10 mouse cellular contexts compared by ENCODE assay signal in the genomic region with DNA sequence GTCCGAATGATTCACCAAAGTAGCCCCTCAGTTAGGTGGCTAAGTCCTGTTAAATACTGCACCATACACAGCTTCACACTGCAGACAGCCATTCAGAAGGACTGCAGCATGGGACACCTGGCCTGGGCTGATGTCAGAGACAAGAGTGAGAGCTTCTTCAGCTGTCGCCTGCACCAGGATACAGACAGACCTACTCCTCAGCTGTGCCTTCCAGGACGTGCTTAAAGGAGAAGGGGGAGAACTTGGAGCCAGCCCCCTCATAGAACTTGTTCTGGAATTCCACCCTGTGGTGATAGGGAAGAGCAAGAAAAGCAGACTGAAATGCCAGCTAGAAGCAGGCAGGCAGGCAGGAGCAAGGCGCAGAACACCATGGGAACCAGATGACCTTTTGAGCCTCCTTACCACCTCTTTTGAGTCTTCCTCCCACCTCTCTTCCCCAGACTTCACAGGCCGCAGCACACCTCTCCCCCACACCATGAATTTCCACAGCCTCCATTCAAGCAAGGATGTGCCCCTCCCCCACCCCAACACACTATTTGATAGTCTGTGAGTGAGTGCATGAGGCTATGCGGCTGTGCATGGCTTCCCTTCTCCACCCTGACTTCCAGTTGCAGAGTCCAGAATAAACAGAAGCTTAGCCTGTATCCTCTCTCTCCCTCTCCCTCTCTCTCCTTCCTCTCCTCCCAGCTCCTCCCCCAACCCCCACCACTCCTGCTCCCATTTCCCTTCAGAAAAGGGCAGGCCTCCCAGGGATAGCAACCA. TPM values are rescaled to one million over a fixed set of nuclear protein-coding genes. Genes with fewer than 3 reads are reported as not detected.
DNase-seq lines count a peak whose midpoint lies in the region; ATAC-seq and TF ChIP-seq lines count a peak whose summit lies in the region.
"Had no signal": no experiment of that assay in that cellular context is flagged by ENCODE, and none has a peak within 500 bp of the region (broad histone marks: within the 10 kb centered on the region; RNA-seq: fewer than 3 reads in every experiment).

No protein-coding gene starts in this region.

- H3K4me1 ChIP-seq in kidney, embryonic 14.5 days (ENCODE audit: control insufficient read depth, insufficient read depth, low read length), result peaks cover 25% of the 10 kb centered on the region
- peaks cover 17% of the 10 kb centered on the region for H3K4me1 ChIP-seq in heart, embryonic 10.5 days
- H3K4me1 ChIP-seq in limb, embryonic 15.5 days, result peaks cover 18% of the 10 kb centered on the region
- no peaks in the 10 kb centered on the region for H3K4me1 ChIP-seq in forebrain, postnatal 0 days (ENCODE audit: insufficient read depth)

- no peak overlapping the region for H3K9ac ChIP-seq in kidney, embryonic 14.5 days (ENCODE audit: low read depth, low read length)
- H3K9ac ChIP-seq in limb, embryonic 15.5 days, result no peak overlapping the region
- no peak overlapping the region for H3K9ac ChIP-seq in forebrain, postnatal 0 days

- no peaks in the 10 kb centered on the region for H3K36me3 ChIP-seq in kidney, embryonic 14.5 days (ENCODE audit: control insufficient read depth, insufficient read depth, low read length)
- no peaks in the 10 kb centered on the region for H3K36me3 ChIP-seq in heart, embryonic 10.5 days
- no peaks in the 10 kb centered on the region for H3K36me3 ChIP-seq in limb, embryonic 15.5 days
- no peaks in the 10 kb centered on the region for H3K36me3 ChIP-seq in forebrain, postnatal 0 days (ENCODE audit: insufficient read depth)

- intact Hi-C loops in left cerebral cortex, postnatal 14 days (cut with DNase I), result no loop called here

- 23% methylated on average over 6 of the region's 6 CpGs for WGBS in kidney, embryonic 14.5 days
- WGBS in heart, embryonic 10.5 days, result 36% methylated on average over 6 of the region's 6 CpGs
- 60% methylated on average over 6 of the region's 6 CpGs for WGBS in limb, embryonic 15.5 days
- WGBS in forebrain, postnatal 0 days, result 64% methylated on average over 6 of the region's 6 CpGs

- H3K27me3 ChIP-seq in kidney, embryonic 14.5 days (ENCODE audit: control insufficient read depth, insufficient read depth, low read length), result no peaks in the 10 kb centered on the region
- no peaks in the 10 kb centered on the region for H3K27me3 ChIP-seq in heart, embryonic 10.5 days (ENCODE audit: insufficient read depth, poor library complexity, severe bottlenecking)
- H3K27me3 ChIP-seq in limb, embryonic 15.5 days, result no peaks in the 10 kb centered on the region
- H3K27me3 ChIP-seq in forebrain, postnatal 0 days (ENCODE audit: insufficient read depth, low read length), result no peaks in the 10 kb centered on the region

- H3K4me2 ChIP-seq in kidney, embryonic 14.5 days (replicated peaks; ENCODE audit: low read depth, low read length), result no peak overlapping the region
- H3K4me2 ChIP-seq in limb, embryonic 15.5 days, result no peak overlapping the region
- H3K4me2 ChIP-seq in forebrain, postnatal 0 days (ENCODE audit: low read depth), result no peak overlapping the region

- peak; percentile 88 for ATAC-seq in kidney, embryonic 14.5 days (ENCODE audit: low FRiP score, low TSS enrichment)
- ATAC-seq in limb, embryonic 15.5 days (ENCODE audit: insufficient number of reproducible peaks, low FRiP score, low TSS enrichment, low read depth), result no peak
- no peak for ATAC-seq in forebrain, postnatal 0 days

- H3K9me3 ChIP-seq in kidney, embryonic 14.5 days (ENCODE audit: control insufficient read depth, low read length), result peaks cover 3% of the 10 kb centered on the region; the same call in 1 of the 2 replicates
- H3K9me3 ChIP-seq in heart, embryonic 10.5 days, result no peaks in the 10 kb centered on the region
- no peaks in the 10 kb centered on the region for H3K9me3 ChIP-seq in limb, embryonic 15.5 days
- no peaks in the 10 kb centered on the region for H3K9me3 ChIP-seq in forebrain, postnatal 0 days (ENCODE audit: low read length)

- H3K27ac ChIP-seq in kidney, embryonic 14.5 days (ENCODE audit: low read depth, low read length), result peak overlapping the region; percentile 91
- H3K27ac ChIP-seq in heart, embryonic 10.5 days, result peak overlapping the region; percentile 71; the same call in 1 of the 2 replicates
- H3K27ac ChIP-seq in limb, embryonic 15.5 days, result peak overlapping the region; percentile 23
- no peak overlapping the region for H3K27ac ChIP-seq in forebrain, postnatal 0 days (ENCODE audit: low read depth, low read length)

- no peak for DNase-seq in kidney, adult 9 months
- peak; percentile 66 for DNase-seq in R1 (ENCODE audit: low read depth, low spot score)
- DNase-seq in heart, embryonic 10.5 days (ENCODE audit: low spot score), result no peak
- no peak for DNase-seq in forebrain, postnatal 0 days
- DNase-seq in left cerebral cortex, postnatal 14 days (ENCODE audit: low spot score in 2 of 2), result no peak
- no peak for DNase-seq in spleen, postnatal 14 days (ENCODE audit: low spot score in 2 of 2)

- H3K4me3 ChIP-seq in kidney, embryonic 14.5 days (ENCODE audit: low read length), result no peak overlapping the region
- H3K4me3 ChIP-seq in heart, embryonic 10.5 days, result no peak overlapping the region
- H3K4me3 ChIP-seq in limb, embryonic 15.5 days, result no peak overlapping the region
- H3K4me3 ChIP-seq in forebrain, postnatal 0 days (ENCODE audit: low read depth, low read length), result no peak overlapping the region
- H3K4me3 ChIP-seq: erythroblast, embryonic 14.5 days had no signal

- TF ChIP-seq CTCF in forebrain, postnatal 0 days (IDR thresholded peaks at IDR 0.05; ENCODE audit: low read depth), result no peak

RNA-seq across cellular contexts. Expression of gene Svopl, which starts 2.2 kb away (rescaled TPM):
- polyA plus RNA-seq in kidney, embryonic 14.5 days (2014; fragmentation: Nextera tagmentation; extraction: Ambion mirVana), result 10.2 and 17.8 TPM in 2 replicates
- 0.33 and 0.55 TPM in 2 replicates for polyA plus RNA-seq in heart, embryonic 10.5 days (2016; fragmentation: Nextera tagmentation; extraction: Ambion mirVana)
- 1.3 and 1.8 TPM in 2 replicates for polyA plus RNA-seq in limb, embryonic 15.5 days (2015; fragmentation: Nextera tagmentation; extraction: Ambion mirVana)
- total RNA-seq in forebrain, postnatal 0 days (2014; rRNA removed), result not detected in 2 replicates
- 0.73 and 1.1 TPM in 2 replicates for polyA plus RNA-seq in forebrain, postnatal 0 days (2015; fragmentation: Nextera tagmentation; extraction: Ambion mirVana)
- under 1 TPM in 1 of 2 experiments, not detected in 1; 0.66 TPM for total RNA-seq in left cerebral cortex, postnatal 14 days (2021)
- total RNA-seq: megakaryocyte-erythroid progenitor cell, adult 5-6 weeks had no signal
- polyA plus RNA-seq: erythroblast, embryonic 14.5 days had no signal
